Comparison of ENCODE assay signal across 9 mouse cellular contexts in genomic region chr13:44635221-44636007, GRCm38 (mm10).
DNase-seq lines count a peak whose midpoint lies in the region; ATAC-seq and TF ChIP-seq lines count a peak whose summit lies in the region.
"Had no signal": no experiment of that assay in that cellular context is flagged by ENCODE, and none has a peak within 500 bp of the region (broad histone marks: within the 10 kb centered on the region; RNA-seq: fewer than 3 reads in every experiment).

No protein-coding gene starts in this region.

- TF ChIP-seq CTCF in liver, postnatal 0 days (IDR thresholded peaks at IDR 0.05; ENCODE audit: low read depth), result no peak

- H3K27me3 ChIP-seq in heart, embryonic 14.5 days (ENCODE audit: control insufficient read depth, insufficient read depth, low read length), result no peaks in the 10 kb centered on the region
- no peaks in the 10 kb centered on the region for H3K27me3 ChIP-seq in hindbrain, embryonic 11.5 days (ENCODE audit: control insufficient read depth, insufficient read depth, low read length)
- H3K27me3 ChIP-seq in liver, postnatal 0 days (ENCODE audit: insufficient read depth, low read length), result no peaks in the 10 kb centered on the region
- H3K27me3 ChIP-seq in neural tube, embryonic 15.5 days (replicated peaks), result no peaks in the 10 kb centered on the region
- H3K27me3 ChIP-seq: CH12.LX had no signal

- intact Hi-C loops in gastrocnemius, postnatal 36 days (cut with DNase I), result no loop called here
- intact Hi-C loops in left cerebral cortex, postnatal 4 days (cut with DNase I), result no loop called here

- no peak overlapping the region for H3K9ac ChIP-seq in heart, embryonic 14.5 days (ENCODE audit: low read length)
- no peak overlapping the region for H3K9ac ChIP-seq in hindbrain, embryonic 11.5 days (ENCODE audit: low read depth, low read length)
- H3K9ac ChIP-seq in liver, postnatal 0 days (replicated peaks), result peak overlapping the region; percentile 35; the same call in 1 of the 2 replicates
- no peak overlapping the region for H3K9ac ChIP-seq in neural tube, embryonic 15.5 days (replicated peaks)

- H3K4me2 ChIP-seq in heart, embryonic 14.5 days (ENCODE audit: low read length), result peak overlapping the region; percentile 53
- H3K4me2 ChIP-seq in hindbrain, embryonic 11.5 days (replicated peaks; ENCODE audit: low read depth, low read length), result peak overlapping the region; percentile 25; the same call in 1 of the 2 replicates
- peak overlapping the region; percentile 56 for H3K4me2 ChIP-seq in liver, postnatal 0 days (ENCODE audit: low read depth, low read length)
- H3K4me2 ChIP-seq in neural tube, embryonic 15.5 days, result peak overlapping the region; percentile 38

- 18% methylated on average over 9 of the region's 12 CpGs for WGBS in heart, embryonic 14.5 days
- WGBS in hindbrain, embryonic 11.5 days, result 5% methylated on average over 9 of the region's 12 CpGs
- 21% methylated on average over 10 of the region's 12 CpGs for whole genome bisulfite sequencing in liver, postnatal 0 days (ENCODE audit: insufficient replicate concordance)
- WGBS in neural tube, embryonic 15.5 days, result 2% methylated on average over 12 of the region's 12 CpGs

- H3K4me3 ChIP-seq in heart, embryonic 14.5 days (ENCODE audit: control insufficient read depth in 1 of 2, insufficient read depth in 1 of 2, low read depth in 1 of 2, low read length in 2 of 2), result no peak overlapping the region
- no peak overlapping the region for H3K4me3 ChIP-seq in hindbrain, embryonic 11.5 days (ENCODE audit: low read depth, low read length)
- H3K4me3 ChIP-seq in liver, postnatal 0 days (ENCODE audit: low read depth, low read length), result no peak overlapping the region
- H3K4me3 ChIP-seq in neural tube, embryonic 15.5 days (replicated peaks), result no peak overlapping the region

- no peak overlapping the region for H3K27ac ChIP-seq in heart, embryonic 14.5 days (replicated peaks in 1 of 2; ENCODE audit: control insufficient read depth in 1 of 2, insufficient read depth in 1 of 2, low read depth in 2 of 2, low read length in 2 of 2)
- H3K27ac ChIP-seq in hindbrain, embryonic 11.5 days (ENCODE audit: low read depth, low read length), result no peak overlapping the region
- no peak overlapping the region for H3K27ac ChIP-seq in liver, postnatal 0 days (ENCODE audit: low read depth)
- no peak overlapping the region for H3K27ac ChIP-seq in neural tube, embryonic 15.5 days (replicated peaks)

- H3K4me1 ChIP-seq in heart, embryonic 14.5 days (ENCODE audit: control insufficient read depth in 2 of 2, insufficient read depth in 2 of 2, low read length in 2 of 2), result peaks cover 8 to 12% of the 10 kb centered on the region in 2 experiments
- H3K4me1 ChIP-seq in hindbrain, embryonic 11.5 days (replicated peaks; ENCODE audit: control insufficient read depth, insufficient read depth, low read length), result peaks cover 3% of the 10 kb centered on the region; the same call in 1 of the 2 replicates
- peaks cover 14% of the 10 kb centered on the region for H3K4me1 ChIP-seq in liver, postnatal 0 days (ENCODE audit: insufficient read depth)
- peaks cover 15% of the 10 kb centered on the region for H3K4me1 ChIP-seq in neural tube, embryonic 15.5 days

- H3K9me3 ChIP-seq in heart, embryonic 14.5 days (ENCODE audit: control insufficient read depth, low read length), result no peaks in the 10 kb centered on the region
- H3K9me3 ChIP-seq in hindbrain, embryonic 11.5 days (ENCODE audit: control insufficient read depth, low read length), result no peaks in the 10 kb centered on the region
- no peaks in the 10 kb centered on the region for H3K9me3 ChIP-seq in liver, postnatal 0 days (ENCODE audit: low read length)
- no peaks in the 10 kb centered on the region for H3K9me3 ChIP-seq in neural tube, embryonic 15.5 days (replicated peaks)

- H3K36me3 ChIP-seq in heart, embryonic 14.5 days (ENCODE audit: control insufficient read depth, insufficient read depth, low read length), result no peaks in the 10 kb centered on the region
- H3K36me3 ChIP-seq in hindbrain, embryonic 11.5 days (ENCODE audit: control insufficient read depth, insufficient read depth, low read length), result no peaks in the 10 kb centered on the region
- H3K36me3 ChIP-seq in liver, postnatal 0 days (replicated peaks; ENCODE audit: insufficient read depth, low read length), result no peaks in the 10 kb centered on the region
- no peaks in the 10 kb centered on the region for H3K36me3 ChIP-seq in neural tube, embryonic 15.5 days

- DNase-seq in heart, adult 8-10 months (ENCODE audit: low spot score), result no peak
- DNase-seq in hindbrain, embryonic 11.5 days (ENCODE audit: low spot score), result no peak
- DNase-seq in liver, postnatal 0 days, result no peak
- DNase-seq in gastrocnemius, postnatal 36 days, result no peak
- DNase-seq in ovary, adult 18-20 months (ENCODE audit: low spot score), result no peak
- no peak for DNase-seq in left cerebral cortex, postnatal 4 days

- no peak for TF ChIP-seq EP300 in liver, postnatal 0 days (IDR thresholded peaks at IDR 0.05; ENCODE audit: low read depth)

- ATAC-seq in heart, embryonic 14.5 days (ENCODE audit: insufficient number of reproducible peaks, insufficient read depth, low FRiP score, low read depth), result no peak
- no peak for ATAC-seq in hindbrain, embryonic 11.5 days (ENCODE audit: low FRiP score)
- no peak; the same call in 1 of the 2 replicates for ATAC-seq in liver, postnatal 0 days
- no peak; the same call in 1 of the 2 replicates for ATAC-seq in neural tube, embryonic 15.5 days (ENCODE audit: low FRiP score)
